Mouse (Mus musculus) heart, adult 10 weeks (tissue): ENCODE data around the gene Gm47791. TPM values are rescaled to one million over a fixed set of nuclear protein-coding genes. Genes with fewer than 3 reads are reported as not detected.

Experiments used
- polyA plus RNA-seq: library from polyadenylated mRNA; stranded (reverse); fragments of 350-450 nt; fragmentation: Illumina TruSeq; extraction: RNeasy Lipid Tissue Mini Kit (QIAGEN cat#74804); gene quantifications from one replicate; pipeline ENCODE4 v1.2.3, GENCODE M21; 2014; ENCODE audit warnings: low read depth, low replicate concordance

Gene Gm47791
- polyA plus RNA-seq = not detected

DNA sequence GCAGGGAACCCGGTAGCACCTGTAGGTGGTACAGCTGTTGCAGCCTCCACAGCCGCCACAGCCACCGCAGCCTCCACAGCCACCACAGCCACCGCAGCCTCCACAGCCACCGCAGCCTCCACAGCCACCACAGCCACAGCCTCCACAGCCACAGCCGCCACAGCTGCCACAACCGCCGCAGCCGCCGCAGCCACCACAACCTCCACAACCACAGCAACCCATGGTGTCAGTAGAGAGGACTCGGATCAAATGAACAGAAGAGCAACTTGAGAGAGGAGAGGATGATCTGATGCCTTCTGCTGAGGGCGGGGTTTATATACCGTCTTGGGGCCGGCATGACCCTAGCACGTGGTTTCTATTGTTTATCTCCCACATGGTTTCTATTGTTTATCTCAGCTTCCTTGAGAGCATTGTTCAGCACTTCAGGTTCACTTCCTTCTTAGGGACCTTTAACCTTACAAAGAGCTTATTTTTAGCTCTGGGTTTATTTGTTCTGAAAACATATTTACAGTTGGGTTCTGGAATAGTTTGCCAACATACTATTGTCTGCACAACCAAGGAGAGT lies at the start of gene Gm47791:
TSS of gene Gm47791 (minus strand) at position 222 of the 565 bp plus-strand sequence.

DNA sequence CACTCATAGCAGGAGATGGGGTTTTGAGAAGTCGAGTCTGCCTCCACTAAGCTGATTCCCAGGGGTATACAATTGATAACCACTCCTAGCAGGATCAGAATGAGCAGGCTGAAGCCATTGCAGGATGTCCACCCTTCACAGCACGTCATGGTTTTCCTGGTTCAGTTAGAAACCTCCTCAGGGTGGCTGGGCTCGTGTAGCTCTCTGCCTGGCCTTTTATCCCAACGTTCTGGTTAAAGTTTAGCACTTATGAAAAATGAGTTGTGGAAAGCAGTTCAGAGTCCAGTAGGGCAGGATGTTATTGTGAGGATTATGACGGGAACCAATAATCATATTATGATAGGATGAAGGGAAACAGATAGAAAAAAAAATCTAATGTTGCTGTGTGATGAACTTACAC lies 2.8 kb downstream of the Gm47791 start, which contains the start of gene Tm4sf20:
TSS of gene Tm4sf20 (minus strand) at position 193 of the 400 bp plus-strand sequence.

DNA sequence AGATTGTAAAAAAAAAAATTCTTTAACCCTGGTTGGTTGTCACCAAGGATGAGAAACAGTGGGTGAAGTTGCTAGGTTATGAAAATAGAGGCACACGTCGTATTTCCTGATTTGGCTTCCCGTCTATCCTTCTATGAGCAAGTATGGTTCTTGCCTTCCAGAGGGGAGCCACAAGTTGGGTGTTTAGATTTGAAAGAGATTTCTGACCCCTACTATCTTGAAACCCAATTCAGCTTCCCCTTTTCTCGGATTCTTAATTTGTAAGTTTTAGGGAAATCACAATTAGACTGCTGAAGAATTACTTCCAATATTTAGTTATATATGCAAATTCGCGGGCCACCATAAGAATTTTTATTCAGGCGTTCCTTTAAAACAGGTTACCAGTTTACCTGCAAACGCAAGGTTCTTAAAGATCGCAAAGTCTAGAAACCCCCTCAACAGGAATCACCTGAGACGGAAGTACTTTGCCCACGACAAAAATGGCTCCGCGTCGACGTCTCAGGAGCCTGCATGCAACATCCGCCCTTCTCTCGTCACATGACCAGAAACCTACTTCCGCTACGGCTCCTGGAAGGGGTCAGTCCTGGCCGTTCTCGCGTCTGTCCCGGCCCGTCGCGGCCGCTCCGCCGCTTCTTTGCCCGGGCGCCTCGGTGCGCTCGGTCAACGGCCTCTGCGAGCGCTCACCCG lies 46.6 kb downstream of the Gm47791 start, which contains the start of gene Mff:
TSS of gene Mff (plus strand) at position 552 of the 687 bp plus-strand sequence.

Other genes starting within 250 kb of the Gm47791 start
- gene Col4a4, start 184.4 kb downstream of the Gm47791 start, polyA plus RNA-seq = 3.0 TPM
- 1.2 TPM for gene Col4a3, start 184.3 kb downstream of the Gm47791 start, polyA plus RNA-seq
- gene Mff, start 46.4 kb downstream of the Gm47791 start, polyA plus RNA-seq = 192 TPM
- not detected for gene Tm4sf20, start 2.8 kb downstream of the Gm47791 start, polyA plus RNA-seq
- 30.5 TPM for gene Agfg1, start 68.2 kb upstream of the Gm47791 start, polyA plus RNA-seq
- gene A030005L19Rik, start 142.1 kb upstream of the Gm47791 start, polyA plus RNA-seq = not detected
- gene A030014E15Rik, start 153.7 kb upstream of the Gm47791 start, polyA plus RNA-seq = not detected
- gene Gm6217, start 160.2 kb upstream of the Gm47791 start, polyA plus RNA-seq = not detected
- not detected for gene A030003K21Rik, start 172.1 kb upstream of the Gm47791 start, polyA plus RNA-seq
- not detected for gene Gm7544, start 184.8 kb upstream of the Gm47791 start, polyA plus RNA-seq
- not detected for gene Gm47955, start 189.0 kb upstream of the Gm47791 start, polyA plus RNA-seq
- gene Gm47959, start 229.3 kb upstream of the Gm47791 start, polyA plus RNA-seq = not detected